Mouse (Mus musculus) liver, embryonic 14.5 days (tissue): ENCODE data around the gene Dscam. TPM values are rescaled to one million over a fixed set of nuclear protein-coding genes. Genes with fewer than 3 reads are reported as not detected.

Experiments
- ATAC-seq: fragments of 200-750 bp; cut with Nextera tagmentation; 2 replicates; pipeline ENCODE4 v1.8.0; 2017; ENCODE audit warnings: moderate number of reproducible peaks, mild to moderate bottlenecking, moderate library complexity; ENCODE audit not compliant: insufficient read depth
- DNase-seq, 3 experiments: peaks; one replicate each; pipeline ENCODE4 v3.0.0-alpha.2; 2012 to 2013; ENCODE audit warnings: low read depth in 3 of 3, low spot score in 3 of 3
- H3K27ac ChIP-seq: fragments of 300-500 bp; sonication (generic); 2 replicates; pipeline ENCODE4 v1.5.1; 2014; ENCODE audit warnings: moderate library complexity, mild to moderate bottlenecking, control low read depth, inconsistent platforms
- H3K27me3 ChIP-seq: fragments of 300-500 bp; sonication (generic); 2 replicates; pipeline ENCODE4 v1.6.1; 2014; ENCODE audit warnings: mild to moderate bottlenecking, low read length, moderate library complexity; ENCODE audit not compliant: control insufficient read depth, insufficient read depth
- H3K36me3 ChIP-seq: fragments of 300-500 bp; sonication (generic); replicated peaks from 2 replicates; pipeline ENCODE4 v1.6.1; 2014; ENCODE audit warnings: low read depth; ENCODE audit not compliant: control insufficient read depth, insufficient read depth
- H3K4me1 ChIP-seq, 2 experiments: fragments of 200-500 bp in 1 of 2; fragments of 300-500 bp in 1 of 2; sonication (generic) in 1 of 2; replicated peaks; 2 replicates each; pipeline ENCODE4 v1.6.1; 2012 to 2014; ENCODE audit warnings: antibody characterized with exemption in 1 of 2, inconsistent platforms in 1 of 2, low read length in 1 of 2; ENCODE audit not compliant: control insufficient read depth in 2 of 2, insufficient read depth in 2 of 2
- H3K4me2 ChIP-seq: fragments of 300-500 bp; sonication (generic); 2 replicates; pipeline ENCODE4 v1.6.1; 2014; ENCODE audit warnings: low read depth, mild to moderate bottlenecking, control low read depth, moderate library complexity
- H3K4me3 ChIP-seq, 2 experiments: fragments of 200-500 bp in 1 of 2; fragments of 300-500 bp in 1 of 2; sonication (generic) in 1 of 2; 2 replicates each; pipeline ENCODE4 v1.5.1; 2012 to 2014; ENCODE audit warnings: low read depth in 2 of 2, low read length in 2 of 2, mild to moderate bottlenecking in 2 of 2, control low read depth in 1 of 2, inconsistent platforms in 1 of 2, moderate library complexity in 1 of 2; ENCODE audit not compliant: insufficient read depth in 1 of 2
- H3K9ac ChIP-seq: fragments of 300-500 bp; sonication (generic); replicated peaks from 2 replicates; pipeline ENCODE4 v1.6.1; 2014; ENCODE audit warnings: mild to moderate bottlenecking, control low read depth, moderate library complexity
- H3K9me3 ChIP-seq: fragments of 300-500 bp; sonication (generic); 2 replicates; pipeline ENCODE4 v1.6.1; 2016; ENCODE audit warnings: low read length, mixed read lengths; ENCODE audit not compliant: control insufficient read depth
- CTCF ChIP-seq: IDR thresholded peaks from 2 replicates; pipeline ENCODE4 v1.5.1; 2016; ENCODE audit warnings: antibody characterized with exemption, low read depth, control low read depth
- EP300 ChIP-seq: IDR thresholded peaks from 2 replicates; pipeline ENCODE4 v1.6.1; 2016; ENCODE audit warnings: antibody characterized with exemption, low read depth
- WGBS: fragments of 180-500 bp; shearing (Covaris S2); extraction: QIAGEN DNeasy Blood & Tissue Kit; methylation state at CpG from one replicate; pipeline ENCODE4 v1.1.7; 2014; ENCODE audit not compliant: insufficient replicate concordance; 5-methylcytosine and 5-hydroxymethylcytosine counted together
- polyA plus RNA-seq, 2 experiments: library from polyadenylated mRNA; depleted of rRNA in 1 of 2; stranded (reverse) in 1 of 2; unstranded in 1 of 2; fragments of >200 nt; fragmentation: Nextera tagmentation in 1 of 2; extraction: Ambion mirVana in 1 of 2; gene quantifications; 2 replicates each; pipeline versions ENCODE4 v1.2.1 to v1.2.3; 2012 to 2014

Dscam gene
- polyA plus RNA-seq, 2 experiments = not detected

GRCm38 (mm10) chr16:96599401-96600060 is 571.0 kb downstream of the Dscam start:
- no peaks in the 10 kb centered on the region for H3K27me3 ChIP-seq
- H3K4me3 ChIP-seq = no peak overlapping the region
- TF ChIP-seq CTCF (no peak), EP300 (no peak)
- ATAC-seq = no peak
- H3K4me2 ChIP-seq = no peak overlapping the region
- WGBS = 62% methylated on average over 3 of the region's 3 CpGs
- DNase-seq = no peak
- H3K9me3 ChIP-seq = no peaks in the 10 kb centered on the region
- H3K9ac ChIP-seq = no peak overlapping the region
- H3K27ac ChIP-seq = no peak overlapping the region
- H3K4me1 ChIP-seq = no peaks in the 10 kb centered on the region
- no peaks in the 10 kb centered on the region for H3K36me3 ChIP-seq

- H3K36me3 ChIP-seq = no peaks in the 10 kb centered on the region
- no peak overlapping the region for H3K27ac ChIP-seq
- H3K27me3 ChIP-seq = no peaks in the 10 kb centered on the region
- DNase-seq (no peak), ATAC-seq (no peak)
- no peak overlapping the region for H3K4me3 ChIP-seq
- H3K4me1 ChIP-seq = no peaks in the 10 kb centered on the region
- H3K9me3 ChIP-seq = no peaks in the 10 kb centered on the region
- 63% methylated on average over 5 of the region's 5 CpGs for WGBS
- no peak overlapping the region for H3K4me2 ChIP-seq
- H3K9ac ChIP-seq = no peak overlapping the region
- TF ChIP-seq EP300 = no peak
- TF ChIP-seq CTCF = no peak
Measured at GRCm38 (mm10) chr16:96575841-96576240, 594.7 kb downstream of the Dscam start.

GRCm38 (mm10) chr16:96567428-96567827 is 603.1 kb downstream of the Dscam start:
- Histone ChIP-seq H3K27ac (no peak overlapping the region), H3K4me1 (no peaks in the 10 kb centered on the region), H3K4me2 (no peak overlapping the region), H3K9me3 (no peaks in the 10 kb centered on the region), H3K27me3 (no peaks in the 10 kb centered on the region), H3K36me3 (no peaks in the 10 kb centered on the region), H3K9ac (no peak overlapping the region), H3K4me3 (no peak overlapping the region)
- DNase-seq (no peak), ATAC-seq (no peak)
- 48% methylated on average over 3 of the region's 3 CpGs for WGBS
- TF ChIP-seq CTCF (no peak), EP300 (no peak)

- TF ChIP-seq EP300 = no peak
- no peak for TF ChIP-seq CTCF
- Histone ChIP-seq H3K27me3 (no peaks in the 10 kb centered on the region), H3K9me3 (no peaks in the 10 kb centered on the region), H3K27ac (no peak overlapping the region), H3K36me3 (no peaks in the 10 kb centered on the region), H3K4me3 (no peak overlapping the region), H3K4me1 (no peaks in the 10 kb centered on the region), H3K4me2 (no peak overlapping the region), H3K9ac (no peak overlapping the region)
- 62% methylated on average over 8 of the region's 8 CpGs for WGBS
- ATAC-seq (no peak), DNase-seq (no peak)
Measured at GRCm38 (mm10) chr16:96563350-96564257, 606.9 kb downstream of the Dscam start.

GRCm38 (mm10) chr16:96559796-96560195 is 610.8 kb downstream of the Dscam start:
- H3K9ac ChIP-seq = no peak overlapping the region
- H3K36me3 ChIP-seq = no peaks in the 10 kb centered on the region
- no peaks in the 10 kb centered on the region for H3K27me3 ChIP-seq
- ATAC-seq = no peak
- H3K4me3 ChIP-seq = no peak overlapping the region
- DNase-seq = no peak
- H3K27ac ChIP-seq = no peak overlapping the region
- H3K4me1 ChIP-seq = no peaks in the 10 kb centered on the region
- no peaks in the 10 kb centered on the region for H3K9me3 ChIP-seq
- TF ChIP-seq EP300 (no peak), CTCF (no peak)
- no peak overlapping the region for H3K4me2 ChIP-seq
